Mouse (Mus musculus) heart, embryonic 12.5 days (tissue): ENCODE measurements at regions not wholly inside any gene's neighbourhood (a gene's known extent, or its start where the extent isn't known, plus 50 kb on each side); places are given as distances from the start of the nearest gene placed in this dataset.

Source experiments
- ATAC-seq: fragments of 200-750 bp; cut with Nextera tagmentation; 2 replicates; pipeline ENCODE4 v1.8.0; 2017; ENCODE audit warnings: moderate TSS enrichment, moderate library complexity; ENCODE audit not compliant: insufficient number of reproducible peaks, low FRiP score
- H3K27ac ChIP-seq: fragments of 300-500 bp; sonication (generic); 2 replicates; pipeline ENCODE4 v1.5.1; 2016; ENCODE audit warnings: mild to moderate bottlenecking, moderate library complexity; ENCODE audit not compliant: poor library complexity, severe bottlenecking
- H3K27me3 ChIP-seq: fragments of 300-500 bp; sonication (generic); replicated peaks from 2 replicates; pipeline ENCODE4 v1.6.1; 2016; ENCODE audit warnings: mild to moderate bottlenecking, moderate library complexity
- H3K36me3 ChIP-seq: fragments of 300-500 bp; sonication (generic); 2 replicates; pipeline ENCODE4 v1.6.1; 2016; ENCODE audit warnings: mild to moderate bottlenecking, moderate library complexity
- H3K4me1 ChIP-seq: fragments of 300-500 bp; sonication (generic); replicated peaks from 2 replicates; pipeline ENCODE4 v1.6.1; 2016; ENCODE audit warnings: mild to moderate bottlenecking
- H3K4me2 ChIP-seq: fragments of 300-500 bp; sonication (generic); 2 replicates; pipeline ENCODE4 v1.6.1; 2016; ENCODE audit warnings: mild to moderate bottlenecking, moderate library complexity
- H3K4me3 ChIP-seq: fragments of 300-500 bp; sonication (generic); 2 replicates; pipeline ENCODE4 v1.5.1; 2016; ENCODE audit warnings: mild to moderate bottlenecking
- H3K9ac ChIP-seq: fragments of 300-500 bp; sonication (generic); 2 replicates; pipeline ENCODE4 v1.6.1; 2016; ENCODE audit warnings: mild to moderate bottlenecking, moderate library complexity
- H3K9me3 ChIP-seq: fragments of 300-500 bp; sonication (generic); replicated peaks from 2 replicates; pipeline ENCODE4 v1.6.1; 2016; ENCODE audit warnings: mild to moderate bottlenecking, moderate library complexity
- WGBS: fragments of 180-500 bp; shearing (Covaris S2); methylation state at CpG from one replicate; pipeline ENCODE4 v1.1.7; 2016; 5-methylcytosine and 5-hydroxymethylcytosine counted together

DNA sequence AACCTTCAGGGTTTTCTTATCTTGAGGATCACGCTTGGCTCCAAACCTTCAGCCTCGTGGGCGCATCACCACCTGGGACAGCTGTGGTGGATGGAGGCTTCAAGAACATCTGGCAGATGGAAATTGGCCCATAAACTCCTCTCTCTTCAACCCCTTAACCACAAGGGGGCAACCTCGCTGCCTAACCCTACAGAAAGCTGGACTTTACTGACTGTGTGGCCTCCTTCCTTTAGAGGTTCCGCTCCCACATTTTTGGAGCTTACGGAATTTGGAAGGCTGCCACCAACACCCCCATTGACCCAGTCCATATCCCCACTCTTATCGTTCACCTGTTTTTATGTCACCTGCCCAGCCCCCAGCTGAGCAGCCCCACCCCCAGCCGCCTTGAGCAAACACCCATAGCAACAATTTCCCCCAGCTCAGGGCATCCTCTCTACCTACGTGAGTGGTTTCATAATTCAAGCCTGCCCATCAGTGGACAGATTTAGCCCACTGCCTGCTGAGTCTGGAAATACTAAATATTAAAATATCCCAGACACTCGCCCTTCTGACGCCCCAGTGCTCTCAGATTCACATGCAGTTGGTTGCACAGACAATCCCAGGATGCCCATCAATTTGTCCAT, 167.0 kb upstream of the Slc22a22 start:
- no peak for ATAC-seq
- no peak overlapping the region for H3K4me2 ChIP-seq
- H3K9ac ChIP-seq = no peak overlapping the region
- 54% methylated on average over 11 of the region's 11 CpGs for WGBS
- 0 out of 2 replicates have a peak, but pooled peaks cover 3% of the 10 kb centered on the region for H3K4me1 ChIP-seq
- no peak overlapping the region for H3K27ac ChIP-seq
- no peaks in the 10 kb centered on the region for H3K36me3 ChIP-seq
- H3K27me3 ChIP-seq = no peaks in the 10 kb centered on the region
- no peak overlapping the region for H3K4me3 ChIP-seq
- H3K9me3 ChIP-seq = no peaks in the 10 kb centered on the region

- 62% methylated on average over 7 of the region's 7 CpGs for WGBS
- Histone ChIP-seq H3K9me3 (no peaks in the 10 kb centered on the region), H3K27ac (no peak overlapping the region), H3K9ac (no peak overlapping the region), H3K4me2 (no peak overlapping the region), H3K4me3 (no peak overlapping the region), H3K27me3 (no peaks in the 10 kb centered on the region), H3K36me3 (no peaks in the 10 kb centered on the region), H3K4me1 (no peaks in the 10 kb centered on the region)
- no peak for ATAC-seq
Measured at GRCm38 (mm10) chr15:57639115-57639514, 161.7 kb upstream of the Slc22a22 start.

DNA sequence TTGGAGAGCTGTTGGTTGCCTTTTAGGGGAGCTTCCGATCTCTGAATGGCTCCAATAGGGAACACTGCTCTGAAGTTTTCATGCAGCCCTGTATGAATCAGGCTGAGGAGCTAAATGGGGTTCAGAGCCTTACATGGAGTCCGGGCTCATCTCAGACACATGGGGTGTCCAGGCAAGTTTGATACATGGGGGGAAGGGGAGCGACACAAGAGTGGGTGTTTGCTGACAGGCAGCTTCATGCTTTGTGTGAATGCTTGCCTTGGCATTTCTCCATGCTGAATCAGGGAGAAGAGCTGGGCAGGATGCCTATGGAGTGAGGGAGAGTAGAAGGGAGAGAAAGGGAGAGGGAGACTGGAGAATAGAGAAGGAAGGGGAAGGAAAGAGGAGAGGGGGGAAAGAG, 155.6 kb upstream of the Slc22a22 start:
- Histone ChIP-seq H3K36me3 (no peaks in the 10 kb centered on the region), H3K9me3 (no peaks in the 10 kb centered on the region), H3K4me3 (no peak overlapping the region), H3K4me2 (no peak overlapping the region), H3K27me3 (no peaks in the 10 kb centered on the region), H3K27ac (no peak overlapping the region), H3K9ac (no peak overlapping the region), H3K4me1 (no peaks in the 10 kb centered on the region)
- ATAC-seq = no peak
- WGBS = 86% methylated on average over 3 of the region's 3 CpGs

DNA sequence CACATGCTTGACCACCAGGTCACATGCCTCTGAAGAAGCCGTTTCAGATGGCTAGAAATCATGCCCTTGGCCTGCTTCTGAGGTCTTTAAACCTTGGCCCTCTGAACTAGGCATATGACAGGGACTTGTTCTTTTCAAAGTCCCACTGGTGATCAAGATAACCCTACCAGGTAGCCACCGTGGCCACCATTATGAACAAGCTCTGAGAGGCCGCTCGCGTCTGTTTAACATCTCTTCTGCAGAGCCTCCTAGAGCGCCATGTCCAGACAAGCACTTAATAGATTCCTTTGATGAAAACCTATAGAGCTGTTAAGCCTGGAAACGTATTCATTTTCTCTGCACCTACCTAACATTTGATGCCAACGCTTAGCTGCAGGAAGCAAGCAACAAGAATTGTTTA, 155.1 kb upstream of the Slc22a22 start:
- Histone ChIP-seq H3K36me3 (no peaks in the 10 kb centered on the region), H3K9me3 (no peaks in the 10 kb centered on the region), H3K4me2 (no peak overlapping the region), H3K27me3 (no peaks in the 10 kb centered on the region), H3K9ac (no peak overlapping the region), H3K4me3 (no peak overlapping the region), H3K27ac (no peak overlapping the region), H3K4me1 (no peaks in the 10 kb centered on the region)
- no peak for ATAC-seq
- WGBS = 75% methylated on average over 8 of the region's 8 CpGs

- no peak for ATAC-seq
- H3K9me3 ChIP-seq = no peaks in the 10 kb centered on the region
- H3K4me3 ChIP-seq = no peak overlapping the region
- no peak overlapping the region for H3K9ac ChIP-seq
- no peaks in the 10 kb centered on the region for H3K36me3 ChIP-seq
- 72% methylated on average over 6 of the region's 6 CpGs for WGBS
- no peak overlapping the region for H3K4me2 ChIP-seq
- no peaks in the 10 kb centered on the region for H3K4me1 ChIP-seq
- H3K27ac ChIP-seq = no peak overlapping the region
- H3K27me3 ChIP-seq = no peaks in the 10 kb centered on the region
Measured at GRCm38 (mm10) chr15:57618466-57618865, 141.0 kb upstream of the Slc22a22 start.

- Histone ChIP-seq H3K27me3 (0 out of 2 replicates have a peak, but pooled peaks cover 6% of the 10 kb centered on the region), H3K4me1 (no peaks in the 10 kb centered on the region), H3K27ac (no peak overlapping the region), H3K9me3 (no peaks in the 10 kb centered on the region), H3K4me3 (no peak overlapping the region), H3K4me2 (no peak overlapping the region), H3K9ac (no peak overlapping the region), H3K36me3 (no peaks in the 10 kb centered on the region)
- no peak for ATAC-seq
- 57% methylated on average over 11 of the region's 11 CpGs for WGBS
Measured at GRCm38 (mm10) chr15:57616880-57617391, 139.5 kb upstream of the Slc22a22 start.

- no peak overlapping the region for H3K4me2 ChIP-seq
- no peak overlapping the region for H3K9ac ChIP-seq
- 84% methylated on average over 2 of the region's 2 CpGs for WGBS
- no peaks in the 10 kb centered on the region for H3K36me3 ChIP-seq
- 0 out of 2 replicates have a peak, but pooled peaks cover 7% of the 10 kb centered on the region for H3K27me3 ChIP-seq
- H3K9me3 ChIP-seq = no peaks in the 10 kb centered on the region
- no peak overlapping the region for H3K27ac ChIP-seq
- no peak for ATAC-seq
- H3K4me1 ChIP-seq = no peaks in the 10 kb centered on the region
- no peak overlapping the region for H3K4me3 ChIP-seq
Measured at GRCm38 (mm10) chr15:57610006-57610405, 132.6 kb upstream of the Slc22a22 start.

DNA sequence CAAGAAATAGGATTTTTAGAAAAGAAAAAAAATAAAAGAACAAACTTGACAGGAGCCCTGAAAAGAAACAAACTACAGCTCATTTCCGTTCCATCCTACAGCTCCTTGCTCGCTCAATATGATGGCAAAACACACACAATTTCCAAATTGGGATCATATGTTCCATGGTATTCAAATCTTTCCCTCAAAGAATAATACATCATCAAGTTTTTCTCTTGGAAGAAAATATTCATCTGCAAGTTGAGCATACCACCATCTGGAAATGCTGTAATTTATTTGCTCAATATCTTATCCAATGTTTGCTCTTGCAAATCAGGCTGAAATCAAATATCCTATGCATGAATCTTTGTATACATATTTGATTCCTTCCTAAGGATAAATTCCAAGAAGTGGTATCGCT, 131.1 kb upstream of the Slc22a22 start:
- Histone ChIP-seq H3K27me3 (0 out of 2 replicates have a peak, but pooled peaks cover 7% of the 10 kb centered on the region), H3K9ac (no peak overlapping the region), H3K36me3 (no peaks in the 10 kb centered on the region), H3K4me2 (no peak overlapping the region), H3K27ac (no peak overlapping the region), H3K4me1 (no peaks in the 10 kb centered on the region), H3K9me3 (no peaks in the 10 kb centered on the region), H3K4me3 (no peak overlapping the region)
- no peak for ATAC-seq
- 81% methylated on average over 3 of the region's 3 CpGs for WGBS

DNA sequence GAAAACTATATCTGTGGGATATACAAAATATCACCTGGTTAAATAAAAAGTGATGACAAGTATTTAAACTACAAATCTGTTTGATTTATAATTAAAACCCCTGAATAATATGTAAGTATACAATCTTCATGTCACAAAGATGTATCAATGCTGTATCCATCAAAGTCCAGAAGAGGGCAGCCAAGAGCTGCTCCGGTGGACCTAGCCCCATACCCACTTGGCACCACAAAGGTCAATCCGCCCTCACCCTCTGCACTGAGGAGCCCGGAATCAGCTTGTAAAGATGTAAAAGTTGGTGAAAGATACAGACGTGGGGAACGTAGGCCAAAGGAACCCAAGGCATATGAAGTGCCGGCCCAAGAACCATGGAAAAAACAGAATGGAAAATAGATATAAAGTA, 123.1 kb upstream of the Slc22a22 start:
- no peaks in the 10 kb centered on the region for H3K9me3 ChIP-seq
- 0 out of 2 replicates have a peak, but pooled peaks cover 6% of the 10 kb centered on the region for H3K27me3 ChIP-seq
- no peak overlapping the region for H3K4me2 ChIP-seq
- no peak overlapping the region for H3K4me3 ChIP-seq
- ATAC-seq = no peak
- H3K4me1 ChIP-seq = no peaks in the 10 kb centered on the region
- H3K27ac ChIP-seq = no peak overlapping the region
- WGBS = 15% methylated on average over 6 of the region's 6 CpGs
- no peaks in the 10 kb centered on the region for H3K36me3 ChIP-seq
- H3K9ac ChIP-seq = no peak overlapping the region

DNA sequence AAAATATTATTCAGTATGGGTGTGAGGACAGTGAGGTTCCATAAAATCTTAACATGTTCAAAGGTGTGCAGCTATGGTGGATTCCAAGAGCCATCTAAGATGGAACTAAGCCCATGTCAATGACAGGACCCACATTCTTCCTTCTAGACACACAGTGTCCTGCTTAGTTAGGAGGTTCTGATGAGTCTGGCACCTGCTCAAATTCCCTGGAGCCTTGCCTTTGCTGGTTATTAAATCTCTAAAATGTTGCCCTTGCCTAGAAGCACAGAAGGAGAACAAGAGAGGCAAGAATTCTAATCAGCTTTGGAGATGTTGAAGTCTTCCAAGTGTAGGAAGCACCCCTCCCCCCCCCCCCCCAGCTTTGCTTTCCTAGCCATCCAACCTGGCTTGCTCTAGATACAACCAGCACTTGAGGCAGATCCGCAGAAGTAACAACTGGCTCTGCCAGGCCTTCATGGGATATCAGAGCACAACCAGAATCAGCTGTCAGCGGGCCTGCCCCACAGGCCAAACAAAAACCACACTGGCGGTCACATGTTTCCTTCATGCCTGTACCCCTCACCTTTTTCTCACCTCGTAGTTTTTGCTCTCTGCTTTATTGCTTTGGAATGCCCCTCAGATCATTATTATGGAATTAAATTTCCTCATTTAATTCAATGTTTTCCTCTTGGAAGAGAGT, 116.0 kb upstream of the Slc22a22 start:
- ATAC-seq = no peak
- peaks cover 26% of the 10 kb centered on the region for H3K4me1 ChIP-seq
- H3K27ac ChIP-seq = no peak overlapping the region
- H3K4me3 ChIP-seq = no peak overlapping the region
- H3K27me3 ChIP-seq = 0 out of 2 replicates have a peak, but pooled peaks cover under 1% of the 10 kb centered on the region
- H3K36me3 ChIP-seq = no peaks in the 10 kb centered on the region
- no peak overlapping the region for H3K9ac ChIP-seq
- no peaks in the 10 kb centered on the region for H3K9me3 ChIP-seq
- H3K4me2 ChIP-seq = no peak overlapping the region
- 56% methylated on average over 4 of the region's 4 CpGs for WGBS

GRCm38 (mm10) chr15:57590597-57591219, 113.3 kb upstream of the Slc22a22 start:
- ATAC-seq = peak; percentile 51
- no peak overlapping the region for H3K27ac ChIP-seq
- WGBS = 33% methylated on average over 7 of the region's 7 CpGs

More at GRCm38 (mm10) chr15:57590597-57591219, 113.3 kb upstream of the Slc22a22 start:
- no peaks in the 10 kb centered on the region for H3K27me3 ChIP-seq
- H3K9ac ChIP-seq = no peak overlapping the region
- no peak overlapping the region for H3K4me2 ChIP-seq
- no peaks in the 10 kb centered on the region for H3K36me3 ChIP-seq
- H3K4me1 ChIP-seq = peaks cover 26% of the 10 kb centered on the region
- no peak overlapping the region for H3K4me3 ChIP-seq
- no peaks in the 10 kb centered on the region for H3K9me3 ChIP-seq
